Mouse (Mus musculus) kidney, embryonic 15.5 days (tissue): Measurements from ENCODE around the gene Sugp2. TPM values are rescaled to one million over a fixed set of nuclear protein-coding genes. Genes with fewer than 3 reads are reported as not detected.
"Not testable (repeated sequence)": the region's sequence is repeated elsewhere in the genome, so short reads cannot be mapped to it uniquely, and the experiment has no call there.

Source experiments
- ATAC-seq: fragments of 200-750 bp; cut with Nextera tagmentation; replicated peaks from 2 replicates; pipeline ENCODE4 v1.8.0; 2017; ENCODE audit warnings: moderate TSS enrichment; ENCODE audit not compliant: low FRiP score
- H3K27ac ChIP-seq: fragments of 300-500 bp; sonication (generic); 2 replicates; pipeline ENCODE4 v1.5.1; 2015; ENCODE audit warnings: mild to moderate bottlenecking, inconsistent platforms
- H3K27me3 ChIP-seq: fragments of 300-500 bp; sonication (generic); 2 replicates; pipeline ENCODE4 v1.6.1; 2015; ENCODE audit warnings: inconsistent platforms
- H3K36me3 ChIP-seq: fragments of 300-500 bp; sonication (generic); 2 replicates; pipeline ENCODE4 v1.6.1; 2015; ENCODE audit warnings: inconsistent platforms
- H3K4me1 ChIP-seq: fragments of 300-500 bp; sonication (generic); 2 replicates; pipeline ENCODE4 v1.6.1; 2015; ENCODE audit warnings: inconsistent platforms
- H3K4me2 ChIP-seq: fragments of 300-500 bp; sonication (generic); 2 replicates; pipeline ENCODE4 v1.6.1; 2015; ENCODE audit warnings: moderate library complexity, mild to moderate bottlenecking, inconsistent platforms
- H3K4me3 ChIP-seq: fragments of 300-500 bp; sonication (generic); replicated peaks from 2 replicates; pipeline ENCODE4 v1.5.1; 2015; ENCODE audit warnings: mild to moderate bottlenecking, inconsistent platforms
- H3K9ac ChIP-seq: fragments of 300-500 bp; sonication (generic); 2 replicates; pipeline ENCODE4 v1.6.1; 2015; ENCODE audit warnings: mild to moderate bottlenecking, inconsistent platforms
- H3K9me3 ChIP-seq: fragments of 300-500 bp; sonication (generic); replicated peaks from 2 replicates; pipeline ENCODE4 v1.6.1; 2016; ENCODE audit warnings: inconsistent platforms
- WGBS: fragments of 180-500 bp; shearing (Covaris S2); methylation state at CpG from one replicate; pipeline ENCODE4 v1.1.7; 2015; ENCODE audit warnings: mixed read lengths; 5-methylcytosine and 5-hydroxymethylcytosine counted together
- polyA plus RNA-seq: library from polyadenylated mRNA; unstranded; fragments of >200 nt; fragmentation: Nextera tagmentation; extraction: Ambion mirVana; gene quantifications from 2 replicates; pipeline ENCODE4 v1.2.1, GENCODE M21; 2015

The Sugp2 gene
- polyA plus RNA-seq, 1 experiment from 2014 or later: 31.6 TPM

GRCm38 (mm10) chr8:70211275-70211674, 22.8 kb upstream of the Sugp2 start:
- H3K9me3 ChIP-seq: no peaks in the 10 kb centered on the region
- no peaks in the 10 kb centered on the region for H3K27me3 ChIP-seq
- H3K36me3 ChIP-seq: no peaks in the 10 kb centered on the region
- no peak for ATAC-seq
- H3K9ac ChIP-seq: peak overlapping the region; percentile 68
- H3K4me2 ChIP-seq: peak overlapping the region; percentile 99
- H3K27ac ChIP-seq: no peak overlapping the region
- H3K4me1 ChIP-seq: peaks cover 23% of the 10 kb centered on the region
- 84% methylated on average over 1 of the region's 1 CpGs for WGBS
- H3K4me3 ChIP-seq: peak overlapping the region; percentile 73

GRCm38 (mm10) chr8:70211726-70212111, 22.3 kb upstream of the Sugp2 start:
- Histone ChIP-seq H3K27me3 (no peaks in the 10 kb centered on the region), H3K36me3 (no peaks in the 10 kb centered on the region), H3K4me1 (peaks cover 23% of the 10 kb centered on the region), H3K4me3 (peak overlapping the region; percentile 73), H3K27ac (peak overlapping the region; percentile 69), H3K9ac (peak overlapping the region; percentile 68), H3K9me3 (no peaks in the 10 kb centered on the region), H3K4me2 (peak overlapping the region; percentile 99)
- peak; percentile 0; the same call in 1 of the 2 replicates for ATAC-seq
- WGBS: 1% methylated on average over 31 of the region's 31 CpGs

- 0% methylated on average over 66 of the region's 66 CpGs for WGBS
- peak within 1 kb of the TSS; percentile 73 for H3K4me3 ChIP-seq
- peak within 1 kb of the TSS; percentile 69 for H3K27ac ChIP-seq
- H3K4me1 ChIP-seq: peaks cover 23% of the 10 kb centered on the region
- no peaks in the 10 kb centered on the region for H3K36me3 ChIP-seq
- no peaks in the 10 kb centered on the region for H3K27me3 ChIP-seq
- H3K9me3 ChIP-seq: no peaks in the 10 kb centered on the region
- peak; percentile 98 for ATAC-seq
- peak within 1 kb of the TSS; percentile 99 for H3K4me2 ChIP-seq
- H3K9ac ChIP-seq: peak within 1 kb of the TSS; percentile 68
Measured at GRCm38 (mm10) chr8:70212112-70213055, 21.6 kb upstream of the Sugp2 start, which contains the start of gene Slc25a42. TSS of gene Slc25a42 (minus strand) at chr8:70212305.

- Histone ChIP-seq H3K9me3 (no peaks in the 10 kb centered on the region), H3K4me3 (no peak overlapping the region), H3K4me2 (no peak overlapping the region), H3K27me3 (no peaks in the 10 kb centered on the region), H3K27ac (no peak overlapping the region), H3K9ac (no peak overlapping the region), H3K36me3 (no peaks in the 10 kb centered on the region), H3K4me1 (peaks cover 23% of the 10 kb centered on the region)
- ATAC-seq: no peak
- WGBS: 63% methylated on average over 3 of the region's 3 CpGs
Measured at GRCm38 (mm10) chr8:70214411-70214810, 19.6 kb upstream of the Sugp2 start.

DNA sequence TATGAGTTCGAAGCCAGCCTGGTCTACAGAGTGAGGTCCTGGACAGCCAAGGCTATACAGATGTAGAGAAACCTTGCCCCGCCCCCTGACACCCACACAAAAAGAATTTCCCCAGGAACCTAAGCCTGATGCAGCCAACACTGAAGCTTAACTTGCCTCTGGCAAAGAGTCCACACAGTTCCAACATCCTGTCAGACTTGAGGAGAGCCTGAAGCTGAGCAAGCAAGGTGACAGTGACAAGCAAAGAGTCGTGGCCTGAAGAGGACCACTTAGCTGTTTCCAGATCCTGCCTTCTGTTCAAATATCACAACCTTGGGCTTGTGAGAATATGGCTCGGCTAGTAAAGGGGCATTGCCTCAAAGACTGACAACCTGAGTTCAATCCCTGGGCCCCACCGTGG, 18.9 kb upstream of the Sugp2 start:
- no peak overlapping the region for H3K9ac ChIP-seq
- no peak for ATAC-seq
- WGBS: 76% methylated on average over 5 of the region's 5 CpGs
- H3K36me3 ChIP-seq: no peaks in the 10 kb centered on the region
- H3K4me1 ChIP-seq: peaks cover 23% of the 10 kb centered on the region
- no peaks in the 10 kb centered on the region for H3K9me3 ChIP-seq
- H3K4me2 ChIP-seq: no peak overlapping the region
- H3K27me3 ChIP-seq: no peaks in the 10 kb centered on the region
- H3K4me3 ChIP-seq: no peak overlapping the region
- no peak overlapping the region for H3K27ac ChIP-seq

GRCm38 (mm10) chr8:70216161-70216560, 17.9 kb upstream of the Sugp2 start:
- H3K4me2 ChIP-seq, H3K36me3 ChIP-seq, H3K27me3 ChIP-seq, H3K9ac ChIP-seq, H3K4me3 ChIP-seq, H3K27ac ChIP-seq, ATAC-seq, H3K9me3 ChIP-seq: not testable (repeated sequence)
- peaks cover 12% of the 10 kb centered on the region for H3K4me1 ChIP-seq
- 69% methylated on average over 3 of the region's 3 CpGs for WGBS

GRCm38 (mm10) chr8:70216566-70216965, 17.5 kb upstream of the Sugp2 start:
- H3K4me2 ChIP-seq: no peak overlapping the region
- H3K36me3 ChIP-seq: no peaks in the 10 kb centered on the region
- no peak overlapping the region for H3K27ac ChIP-seq
- peaks cover 8% of the 10 kb centered on the region for H3K4me1 ChIP-seq
- no peak overlapping the region for H3K9ac ChIP-seq
- H3K4me3 ChIP-seq: no peak overlapping the region
- H3K27me3 ChIP-seq: no peaks in the 10 kb centered on the region
- 71% methylated on average over 1 of the region's 1 CpGs for WGBS
- no peaks in the 10 kb centered on the region for H3K9me3 ChIP-seq
- ATAC-seq: no peak

DNA sequence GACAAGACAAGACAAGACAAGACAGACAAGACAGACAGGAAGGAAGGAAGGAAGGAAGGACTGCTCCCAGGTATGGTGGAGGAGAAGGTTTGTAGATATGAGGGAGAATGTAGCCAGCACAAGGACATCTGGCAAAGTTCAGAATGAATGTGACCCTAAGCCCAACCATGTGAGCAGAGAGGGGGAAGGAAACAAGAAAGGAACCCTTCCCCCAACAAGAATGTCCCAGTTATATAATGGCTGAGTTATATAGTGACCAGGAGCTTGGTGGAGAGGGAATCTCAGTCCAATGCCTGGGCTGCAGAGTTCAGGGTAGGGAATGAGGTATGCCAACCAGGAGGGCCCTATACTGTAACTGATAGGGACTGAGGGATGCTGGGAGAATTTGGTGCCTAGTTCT, 16.6 kb upstream of the Sugp2 start:
- ATAC-seq: no peak
- Histone ChIP-seq H3K9ac (no peak overlapping the region), H3K4me3 (no peak overlapping the region), H3K4me2 (no peak overlapping the region), H3K36me3 (peaks cover 7% of the 10 kb centered on the region), H3K4me1 (peaks cover 4% of the 10 kb centered on the region; the same call in 1 of the 2 replicates), H3K9me3 (no peaks in the 10 kb centered on the region), H3K27me3 (no peaks in the 10 kb centered on the region), H3K27ac (no peak overlapping the region)

DNA sequence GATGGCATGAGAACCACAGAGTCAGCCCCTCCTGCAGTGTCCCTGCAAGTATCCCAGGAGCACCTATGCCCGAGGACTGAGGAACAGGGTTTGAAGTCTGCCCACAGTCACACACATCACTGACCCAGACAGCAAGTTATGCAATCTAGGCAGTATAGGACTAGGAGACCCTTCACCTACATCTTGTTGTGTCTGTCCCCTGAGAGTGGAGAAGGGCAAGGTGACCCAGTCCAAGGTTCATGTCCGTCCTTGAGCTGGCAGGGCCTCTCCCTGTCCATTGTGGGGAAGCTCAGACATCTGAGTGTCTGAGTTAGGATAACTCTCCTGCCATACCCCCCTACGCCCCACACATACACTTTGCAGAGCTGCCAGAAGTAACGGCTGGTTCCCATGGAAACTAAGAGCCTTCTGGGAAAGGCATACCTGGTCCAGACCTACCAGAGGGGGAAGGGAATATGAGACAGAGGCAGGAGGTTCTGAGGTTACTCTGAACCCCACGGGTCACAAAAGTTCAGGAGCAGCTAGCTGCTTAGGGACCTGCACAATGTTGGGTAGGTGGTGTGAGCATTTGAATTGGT, 14.8 kb upstream of the Sugp2 start:
- H3K4me3 ChIP-seq: no peak overlapping the region
- no peak for ATAC-seq
- no peak overlapping the region for H3K27ac ChIP-seq
- H3K4me1 ChIP-seq: no peaks in the 10 kb centered on the region
- 59% methylated on average over 5 of the region's 5 CpGs for WGBS
- no peak overlapping the region for H3K9ac ChIP-seq
- no peaks in the 10 kb centered on the region for H3K27me3 ChIP-seq
- no peak overlapping the region for H3K4me2 ChIP-seq
- no peaks in the 10 kb centered on the region for H3K9me3 ChIP-seq
- peaks cover 17% of the 10 kb centered on the region for H3K36me3 ChIP-seq

DNA sequence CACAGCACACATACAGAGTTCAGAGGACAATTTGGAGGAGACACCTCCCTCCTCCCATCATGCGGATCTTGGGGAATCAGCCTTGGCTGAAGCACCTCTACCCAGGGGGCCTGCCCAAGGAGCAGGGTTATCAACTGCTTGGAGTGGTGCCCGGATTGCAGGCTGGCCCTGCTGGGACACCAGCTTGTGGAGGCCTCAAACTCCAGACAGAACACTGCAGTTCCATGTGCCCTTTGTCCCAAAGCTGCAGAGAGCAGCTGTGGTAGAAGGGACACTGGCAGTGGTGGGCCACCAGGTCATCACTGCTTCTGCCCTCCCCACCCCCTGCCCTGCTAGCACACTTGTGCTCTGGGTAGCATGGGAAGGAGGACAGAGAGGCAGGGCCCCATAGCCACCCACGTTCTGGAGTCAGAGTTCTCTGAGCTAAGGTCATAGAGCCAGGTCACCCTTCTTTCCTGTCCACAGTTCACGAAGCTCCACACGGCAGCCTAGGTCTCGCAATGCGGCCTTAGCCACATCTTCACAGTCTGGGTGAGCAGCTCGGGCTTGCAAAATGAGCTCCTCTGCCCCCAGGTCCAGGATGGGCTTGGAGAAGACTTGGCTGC, 13.7 kb upstream of the Sugp2 start:
- H3K9me3 ChIP-seq: no peaks in the 10 kb centered on the region
- H3K4me2 ChIP-seq: no peak overlapping the region
- H3K4me3 ChIP-seq: no peak overlapping the region
- H3K4me1 ChIP-seq: no peaks in the 10 kb centered on the region
- WGBS: 67% methylated on average over 8 of the region's 8 CpGs
- no peak for ATAC-seq
- H3K36me3 ChIP-seq: peaks cover 28% of the 10 kb centered on the region
- H3K27ac ChIP-seq: no peak overlapping the region
- H3K27me3 ChIP-seq: no peaks in the 10 kb centered on the region
- no peak overlapping the region for H3K9ac ChIP-seq

GRCm38 (mm10) chr8:70220911-70221310, 13.1 kb upstream of the Sugp2 start:
- H3K36me3 ChIP-seq: peaks cover 33% of the 10 kb centered on the region
- H3K9me3 ChIP-seq: no peaks in the 10 kb centered on the region
- WGBS: 91% methylated on average over 3 of the region's 3 CpGs
- H3K4me1 ChIP-seq: no peaks in the 10 kb centered on the region
- no peak overlapping the region for H3K4me3 ChIP-seq
- H3K4me2 ChIP-seq: no peak overlapping the region
- ATAC-seq: no peak
- H3K27me3 ChIP-seq: no peaks in the 10 kb centered on the region
- H3K9ac ChIP-seq: no peak overlapping the region
- H3K27ac ChIP-seq: no peak overlapping the region

- ATAC-seq: no peak
- no peaks in the 10 kb centered on the region for H3K9me3 ChIP-seq
- H3K9ac ChIP-seq: no peak overlapping the region
- H3K27ac ChIP-seq: no peak overlapping the region
- H3K4me3 ChIP-seq: no peak overlapping the region
- H3K27me3 ChIP-seq: no peaks in the 10 kb centered on the region
- H3K4me1 ChIP-seq: no peaks in the 10 kb centered on the region
- H3K4me2 ChIP-seq: no peak overlapping the region
- H3K36me3 ChIP-seq: peaks cover 37% of the 10 kb centered on the region
- 90% methylated on average over 12 of the region's 12 CpGs for WGBS
Measured at GRCm38 (mm10) chr8:70222041-70222440, 12.0 kb upstream of the Sugp2 start.
